Mouse (Mus musculus) adrenal gland, postnatal 14 days (tissue): Measurements from ENCODE around the gene Gna15. TPM values are rescaled to one million over a fixed set of nuclear protein-coding genes. Genes with fewer than 3 reads are reported as not detected.
A peak's percentile ranks its signal among the peaks of the same experiment; 100 is the strongest.

Source experiments
- DNase-seq: peaks from one replicate; pipeline ENCODE4 v3.0.0; 2021; ENCODE audit warnings: mixed read lengths
- microRNA-seq, 2 experiments: library from miRNA; unstranded; fragments of <30 nt; microRNA quantifications; one replicate each; pipeline ENCODE4 v1.2.0; 2021
- total RNA-seq: library from RNA; stranded (reverse); gene quantifications from 2 replicates; pipeline ENCODE4 v1.2.3, GENCODE M21; 2021

Gene Gna15
- total RNA-seq, 1 experiment from 2014 or later: 0.85 TPM

GRCm38 (mm10) chr10:81466066-81466465 lies 58.0 kb downstream of the Gna15 start:
- peak; percentile 1 for DNase-seq

GRCm38 (mm10) chr10:81465265-81465645 lies 58.8 kb downstream of the Gna15 start:
- no peak for DNase-seq

- peak; percentile 84 for DNase-seq
Observed at GRCm38 (mm10) chr10:81464405-81465264, 59.4 kb downstream of the Gna15 start.

GRCm38 (mm10) chr10:81463531-81463930 lies 60.5 kb downstream of the Gna15 start:
- no peak for DNase-seq

- no peak for DNase-seq
Observed at GRCm38 (mm10) chr10:81462917-81463316, 61.1 kb downstream of the Gna15 start.

GRCm38 (mm10) chr10:81462415-81462804 lies 61.6 kb downstream of the Gna15 start:
- DNase-seq: no peak

- DNase-seq: no peak
Observed at GRCm38 (mm10) chr10:81461673-81462414, 62.2 kb downstream of the Gna15 start.

- no peak for DNase-seq
Observed at GRCm38 (mm10) chr10:81460951-81461350, 63.1 kb downstream of the Gna15 start.

GRCm38 (mm10) chr10:81460471-81460870 lies 63.6 kb downstream of the Gna15 start:
- no peak for DNase-seq

GRCm38 (mm10) chr10:81459399-81459798 lies 64.6 kb downstream of the Gna15 start:
- DNase-seq: no peak

GRCm38 (mm10) chr10:81458267-81458666 lies 65.8 kb downstream of the Gna15 start:
- DNase-seq: no peak

GRCm38 (mm10) chr10:81457624-81458023 lies 66.4 kb downstream of the Gna15 start:
- no peak for DNase-seq

- no peak for DNase-seq
Observed at GRCm38 (mm10) chr10:81456983-81457563, 67.0 kb downstream of the Gna15 start.

GRCm38 (mm10) chr10:81455181-81455895 lies 68.7 kb downstream of the Gna15 start, which contains the start of gene Nfic:
TSS of gene Nfic (minus strand) at chr10:81455635.
- no peak for DNase-seq

GRCm38 (mm10) chr10:81454106-81454505 lies 69.9 kb downstream of the Gna15 start:
- DNase-seq: no peak

GRCm38 (mm10) chr10:81452947-81453288 lies 71.1 kb downstream of the Gna15 start:
- DNase-seq: peak; percentile 47

Small RNA genes lying within 50 kb of the gene (microRNA-seq; reads per million reads assigned to microRNA genes)
- 0 reads per million in 2 experiments for gene Gm25595

Other genes with a start within 250 kb of the Gna15 start
- 0.90 and 1.6 TPM in 2 replicates for gene Tjp3, start 232.6 kb downstream of the Gna15 start, total RNA-seq
- gene Pip5k1c, start 231.3 kb downstream of the Gna15 start, total RNA-seq: 38.7 and 46.9 TPM in 2 replicates
- gene Cactin, start 203.1 kb downstream of the Gna15 start, total RNA-seq: 33.1 and 40.7 TPM in 2 replicates
- 38.6 and 47.0 TPM in 2 replicates for gene Tbxa2r, start 195.5 kb downstream of the Gna15 start, total RNA-seq
- gene Gipc3, start 181.0 kb downstream of the Gna15 start, total RNA-seq: 4.6 and 5.1 TPM in 2 replicates
- 83.0 and 90.1 TPM in 2 replicates for gene Hmg20b, start 173.7 kb downstream of the Gna15 start, total RNA-seq
- gene Mfsd12, start 166.7 kb downstream of the Gna15 start, total RNA-seq: 15.2 and 16.3 TPM in 2 replicates
- gene 4930404N11Rik, start 158.4 kb downstream of the Gna15 start, total RNA-seq: 2.0 and 2.1 TPM in 2 replicates
- gene Fzr1, start 145.7 kb downstream of the Gna15 start, total RNA-seq: 40.5 and 43.3 TPM in 2 replicates
- gene Dohh, start 139.8 kb downstream of the Gna15 start, total RNA-seq: 52.6 and 55.6 TPM in 2 replicates
- gene Gm48551, start 139.8 kb downstream of the Gna15 start, total RNA-seq: 0.48 and 1.6 TPM in 2 replicates
- gene Gm48552, start 135.2 kb downstream of the Gna15 start, total RNA-seq: 0.64 and 2.1 TPM in 2 replicates
- gene Smim24, start 131.2 kb downstream of the Gna15 start, total RNA-seq: 0.94 and 1.9 TPM in 2 replicates
- gene Nfic, start 68.6 kb downstream of the Gna15 start, total RNA-seq: 90.1 and 104 TPM in 2 replicates
- gene Celf5, start 41.5 kb downstream of the Gna15 start, total RNA-seq: 0.48 and 0.98 TPM in 2 replicates
- gene Ncln, start 27.8 kb downstream of the Gna15 start, total RNA-seq: 102 and 107 TPM in 2 replicates
- gene S1pr4, start 24.1 kb downstream of the Gna15 start, total RNA-seq: 2.3 and 7.4 TPM in 2 replicates
- 65.0 and 67.2 TPM in 2 replicates for gene Gna11, start 21.0 kb upstream of the Gna15 start, total RNA-seq
- 646 and 698 TPM in 2 replicates for gene Aes, start 35.3 kb upstream of the Gna15 start, total RNA-seq
- gene Tle2, start 50.3 kb upstream of the Gna15 start, total RNA-seq: 17.8 and 18.1 TPM in 2 replicates
- 10.1 and 15.3 TPM in 2 replicates for gene Tle6, start 76.8 kb upstream of the Gna15 start, total RNA-seq
- gene BC025920, start 82.0 kb upstream of the Gna15 start, total RNA-seq: 2.0 TPM in 2 replicates
- gene Sirt6, start 103.6 kb upstream of the Gna15 start, total RNA-seq: 22.2 and 24.3 TPM in 2 replicates
- 18.1 and 22.5 TPM in 2 replicates for gene Ankrd24, start 104.3 kb upstream of the Gna15 start, total RNA-seq
- 2.1 and 3.3 TPM in 2 replicates for gene Gm10778, start 124.8 kb upstream of the Gna15 start, total RNA-seq
- gene Zfp433, start 180.6 kb upstream of the Gna15 start, total RNA-seq: 6.0 and 8.7 TPM in 2 replicates
- gene Gm3055, start 246.9 kb upstream of the Gna15 start, total RNA-seq: 2.1 and 3.6 TPM in 2 replicates